Mouse (Mus musculus) urinary bladder, postnatal 14 days (tissue): ENCODE results near the gene Mcemp1.

Experiments used
- DNase-seq: peaks from one replicate; pipeline ENCODE4 v3.0.0; 2021; ENCODE audit warnings: low spot score

Gene Mcemp1

DNA sequence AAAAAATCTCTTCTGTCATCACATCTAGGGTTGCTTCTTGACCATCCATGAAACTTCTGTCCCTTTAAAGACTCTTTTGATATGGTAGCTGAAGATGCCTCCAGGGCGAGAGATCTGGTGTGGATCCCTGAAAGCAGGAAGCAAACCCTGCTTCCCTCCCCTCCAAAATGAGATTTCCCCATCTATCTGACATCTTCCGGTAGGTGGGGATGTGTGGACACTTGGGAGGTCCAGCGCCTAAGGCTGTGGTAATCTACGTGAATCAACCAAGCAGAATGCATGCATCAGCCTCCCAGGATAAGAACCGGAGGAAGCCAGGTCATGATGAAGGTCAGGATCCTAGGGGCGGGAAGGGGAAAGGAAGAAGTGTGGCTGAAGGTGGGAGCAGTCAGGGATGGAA, at the start of gene Mcemp1:
Gene Mcemp1 (plus strand): TSS at position 248 of the 400 bp plus-strand sequence.
- DNase-seq, result no peak

DNA sequence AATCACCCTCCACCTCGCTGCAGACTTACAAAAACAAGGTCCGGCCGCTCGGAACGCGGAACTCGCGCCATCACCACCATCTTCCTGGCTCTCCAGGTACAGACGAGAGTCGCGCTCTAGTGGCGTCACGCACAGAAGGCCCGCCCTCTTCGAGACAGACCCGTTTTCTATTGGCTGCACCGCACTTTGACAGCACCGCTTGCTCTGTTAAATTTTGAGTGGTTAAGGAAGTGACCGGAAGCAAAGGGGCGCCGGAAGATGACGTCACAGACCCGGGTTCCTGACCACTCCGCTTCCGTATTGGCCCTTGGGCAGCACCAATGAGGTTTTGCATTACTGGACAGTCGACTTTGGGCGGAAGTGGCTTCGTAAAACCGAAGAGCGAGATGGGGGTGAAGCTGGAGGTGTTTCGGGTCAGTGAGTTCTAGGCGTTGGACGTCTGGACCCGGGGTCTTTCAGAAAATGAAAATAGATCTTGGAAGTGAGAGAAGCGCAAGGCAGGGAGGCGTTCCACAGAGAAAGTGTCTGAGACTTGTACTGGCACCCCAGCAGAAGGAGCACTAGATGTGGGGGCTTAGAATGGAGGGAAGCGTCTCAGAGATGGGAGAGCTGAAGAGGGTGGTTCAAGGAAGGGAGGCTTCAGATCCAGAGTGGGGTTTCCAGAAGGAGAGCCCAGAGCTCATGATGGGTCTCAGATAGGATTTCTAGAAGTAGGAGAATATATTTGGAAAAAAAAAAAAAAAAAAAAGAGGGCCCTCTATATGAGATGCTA, 44.2 kb upstream of the Mcemp1 start, which contains the start of the genes Xab2 and Pet100:
Gene Xab2 (minus strand): TSS at position 118 of the 772 bp plus-strand sequence.
Gene Pet100 (plus strand): TSS at position 350 of the 772 bp plus-strand sequence.
- peak; percentile 98 for DNase-seq

DNA sequence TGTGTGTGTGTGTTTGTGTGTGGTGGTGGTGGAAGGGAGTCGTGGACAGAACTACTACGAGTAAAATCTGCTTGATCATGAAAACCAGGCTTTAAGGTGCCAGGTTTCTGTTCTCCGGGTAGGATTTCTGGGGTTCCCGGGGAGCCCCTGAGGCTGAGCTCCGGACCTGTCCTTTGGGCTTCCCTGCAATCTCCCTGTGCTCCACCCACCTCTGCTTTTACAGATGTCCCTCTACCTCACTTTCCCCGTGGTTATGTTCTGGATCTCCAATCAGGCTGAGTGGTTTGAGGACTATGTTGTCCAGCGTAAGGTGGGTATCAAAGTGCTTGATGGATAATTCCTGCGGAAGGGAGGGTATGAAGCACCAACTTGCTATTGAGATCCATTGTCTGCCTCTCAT, 43.4 kb upstream of the Mcemp1 start:
- no peak for DNase-seq

DNA sequence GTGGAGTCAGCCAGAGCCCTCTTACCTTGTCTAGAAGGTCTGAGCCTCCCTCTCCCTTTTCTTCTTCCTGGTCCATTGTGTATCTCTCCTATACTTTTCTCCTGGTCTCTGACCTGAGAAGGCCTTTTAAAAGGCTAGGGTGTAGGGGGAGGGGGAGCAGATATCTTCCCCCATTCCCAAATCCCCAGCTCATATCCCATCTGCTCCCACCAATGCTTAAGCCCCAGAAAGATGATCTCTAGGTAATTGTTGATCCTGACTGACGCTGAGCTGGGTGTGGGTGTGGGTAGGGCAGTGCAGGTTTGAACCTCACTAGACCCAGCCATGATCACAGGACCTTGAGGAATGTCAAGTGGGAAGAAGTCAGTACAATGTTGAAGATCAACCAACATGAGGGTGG, 40.1 kb upstream of the Mcemp1 start, which contains the start of gene Pcp2:
Gene Pcp2 (minus strand): TSS at position 101 of the 400 bp plus-strand sequence.
- no peak for DNase-seq

DNA sequence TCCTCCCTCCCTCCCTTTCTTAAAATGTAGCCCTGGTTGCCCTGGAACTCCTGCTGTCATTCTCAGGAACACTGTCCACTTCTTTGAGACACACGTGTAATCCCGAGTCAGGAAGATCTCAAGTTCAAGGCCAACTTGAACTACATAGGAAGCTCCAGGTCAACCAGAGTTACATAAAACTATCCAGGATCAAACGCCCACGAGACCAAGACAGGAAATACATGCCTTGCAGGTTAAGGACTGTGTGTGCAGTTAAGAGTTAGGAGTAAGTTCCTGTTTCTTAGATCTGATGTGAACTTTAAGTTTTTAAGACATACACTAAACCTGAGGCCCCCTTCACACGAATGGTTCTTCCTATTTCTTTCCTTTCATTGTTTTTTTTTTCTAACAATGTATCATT, 38.6 kb upstream of the Mcemp1 start:
- no peak for DNase-seq

DNA sequence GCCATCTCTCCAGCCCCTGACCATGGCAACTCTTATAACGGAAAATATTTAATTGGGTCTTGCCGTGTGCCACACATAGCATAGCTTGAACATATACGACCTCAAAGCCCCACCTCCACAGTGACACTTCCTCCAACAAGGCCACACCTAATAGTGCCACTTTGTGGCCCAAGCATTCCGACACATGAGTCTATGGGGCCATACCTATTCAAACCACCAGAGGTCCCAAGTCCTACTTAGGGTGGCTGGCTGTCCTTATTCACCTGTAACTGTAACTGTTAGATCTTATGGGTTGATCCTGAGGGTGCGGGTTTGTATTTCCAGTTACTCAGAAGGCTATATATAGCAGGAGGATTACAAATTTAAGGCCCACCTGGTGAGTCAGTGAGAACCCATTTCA, 37.5 kb upstream of the Mcemp1 start:
- peak; percentile 36 for DNase-seq

DNA sequence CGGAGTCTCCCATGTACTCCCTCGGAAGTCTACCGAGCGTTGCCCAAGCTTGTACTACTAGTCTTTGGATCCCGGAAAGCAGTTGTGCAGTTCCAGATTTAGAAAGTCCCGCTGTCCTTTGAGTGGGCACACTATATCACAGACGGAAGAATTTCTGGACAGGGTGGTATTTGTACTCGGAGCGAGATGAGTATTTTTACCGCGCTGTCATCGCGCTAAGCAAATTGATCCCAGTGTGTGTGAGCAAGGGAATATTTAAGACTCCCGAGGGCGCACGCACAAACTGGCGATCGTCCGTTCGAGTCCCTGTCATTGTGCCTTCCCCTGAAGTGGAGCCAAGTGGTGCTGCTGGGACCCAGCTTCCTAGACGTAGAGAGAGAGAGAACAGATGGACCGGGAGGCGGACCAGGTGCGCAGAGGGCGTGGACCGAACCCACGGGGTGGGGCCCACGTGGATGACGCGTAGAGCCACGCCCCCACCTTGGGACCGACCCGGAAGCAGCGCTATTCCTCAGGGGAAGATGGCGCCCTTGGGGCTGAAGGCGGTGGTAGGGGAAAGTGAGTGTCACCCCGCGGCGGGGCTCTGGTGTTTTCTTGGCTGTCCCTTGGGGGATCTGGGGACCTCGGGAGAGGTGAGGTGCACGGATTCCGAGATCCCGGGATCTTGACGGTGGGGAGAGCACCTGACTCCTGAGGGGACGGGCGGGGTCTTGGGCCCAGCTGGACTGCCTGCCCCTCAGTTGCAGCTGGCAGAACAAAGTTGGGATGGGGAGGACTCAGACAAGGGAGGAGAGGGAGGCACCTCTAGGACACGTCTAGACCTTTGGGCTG, 34.7 kb upstream of the Mcemp1 start, which contains the start of gene Stxbp2:
Gene Stxbp2 (plus strand): TSS at position 309 of the 831 bp plus-strand sequence.
- peak; percentile 90 for DNase-seq

DNA sequence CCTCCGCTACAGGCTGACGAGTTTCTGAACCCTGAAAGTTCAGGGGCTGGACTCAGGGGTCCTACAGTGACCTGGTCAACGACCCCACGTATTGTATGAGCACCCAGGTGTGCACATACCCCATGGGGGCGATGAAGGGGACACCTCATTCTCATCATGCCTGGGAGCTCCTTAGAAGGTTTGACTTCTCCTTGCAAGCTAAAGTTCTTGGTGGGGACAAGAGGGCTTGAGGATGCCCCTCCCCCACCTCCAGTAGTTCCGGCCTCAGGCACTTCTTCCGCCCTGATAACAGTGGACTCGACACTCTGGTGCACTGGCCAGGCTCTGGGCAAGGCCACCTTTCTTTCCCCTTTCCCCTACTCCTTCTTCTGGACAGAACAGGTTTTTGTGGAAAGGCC, 34.1 kb upstream of the Mcemp1 start:
- DNase-seq, result peak; percentile 48

DNA sequence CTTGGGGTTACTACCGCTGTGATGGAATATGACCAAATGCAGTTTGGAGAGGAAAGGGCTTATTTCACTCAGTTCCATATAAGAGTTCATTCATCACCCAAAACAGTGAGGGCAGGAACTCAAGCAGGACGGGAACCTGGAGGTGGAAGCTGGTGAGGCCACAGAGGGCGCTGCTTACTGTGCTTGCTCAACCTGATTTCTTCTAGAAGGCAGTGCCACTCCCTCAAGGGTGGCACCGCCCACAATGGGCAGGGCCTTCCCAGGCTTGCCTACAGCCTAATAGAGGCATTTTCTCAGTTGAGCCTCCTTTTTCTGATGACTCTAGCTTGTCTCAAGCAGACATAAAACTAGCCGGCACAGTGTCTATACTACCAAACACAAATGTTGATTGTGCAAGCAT, 19.8 kb upstream of the Mcemp1 start:
- peak; percentile 65 for DNase-seq

DNA sequence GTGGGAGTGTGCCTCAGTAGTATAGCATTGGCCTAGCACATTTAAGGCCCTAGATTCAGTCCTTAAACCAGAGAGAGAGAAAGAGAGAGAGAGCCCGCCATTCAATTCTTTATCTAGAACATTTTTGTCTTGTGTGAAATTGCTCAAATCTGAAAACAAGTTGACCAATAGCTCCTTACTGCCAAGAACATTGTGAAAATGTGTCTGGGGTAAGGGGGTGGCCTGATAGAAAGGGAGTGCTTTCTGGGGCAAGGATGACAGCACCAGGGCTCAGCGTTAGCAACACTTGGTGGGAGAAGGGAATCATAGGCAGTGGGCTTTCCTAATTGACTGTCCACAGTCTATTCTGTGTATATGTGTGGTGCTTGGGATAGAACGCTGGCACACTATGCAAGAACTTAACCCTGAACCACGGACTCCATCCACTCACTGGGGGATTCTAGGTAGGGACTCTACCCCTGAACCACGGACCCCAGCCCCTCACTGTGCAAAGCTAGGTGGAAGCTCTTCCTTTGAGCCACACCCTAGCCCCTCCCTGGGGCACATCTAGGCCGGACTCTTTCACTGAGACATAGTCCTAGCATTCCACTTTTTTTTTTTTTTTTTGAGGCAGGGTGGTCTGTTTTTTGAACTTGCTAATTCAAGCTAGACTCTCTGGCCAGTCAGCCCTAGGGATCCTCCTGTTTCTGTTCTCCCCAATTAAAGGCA, 18.6 kb upstream of the Mcemp1 start:
- no peak for DNase-seq

DNA sequence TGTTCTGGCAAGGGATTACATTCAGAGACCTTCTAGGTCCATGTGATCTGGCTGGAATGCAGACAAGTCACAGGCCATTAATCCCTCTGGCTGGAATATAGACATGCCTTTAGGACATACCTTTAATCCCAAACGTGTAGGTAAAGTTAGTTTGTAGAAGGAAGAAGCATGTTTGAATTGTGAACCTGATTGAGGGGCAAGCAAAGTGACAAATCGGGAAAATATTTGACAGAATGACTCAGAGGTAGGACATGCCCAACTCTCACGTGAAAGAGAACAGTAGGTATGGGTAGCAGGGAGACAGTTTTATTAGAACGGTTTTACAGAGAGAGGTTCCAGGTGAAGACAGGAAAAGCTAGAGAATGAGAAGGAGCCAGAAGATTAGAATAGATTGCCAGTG, 18.0 kb upstream of the Mcemp1 start:
- no peak for DNase-seq

DNA sequence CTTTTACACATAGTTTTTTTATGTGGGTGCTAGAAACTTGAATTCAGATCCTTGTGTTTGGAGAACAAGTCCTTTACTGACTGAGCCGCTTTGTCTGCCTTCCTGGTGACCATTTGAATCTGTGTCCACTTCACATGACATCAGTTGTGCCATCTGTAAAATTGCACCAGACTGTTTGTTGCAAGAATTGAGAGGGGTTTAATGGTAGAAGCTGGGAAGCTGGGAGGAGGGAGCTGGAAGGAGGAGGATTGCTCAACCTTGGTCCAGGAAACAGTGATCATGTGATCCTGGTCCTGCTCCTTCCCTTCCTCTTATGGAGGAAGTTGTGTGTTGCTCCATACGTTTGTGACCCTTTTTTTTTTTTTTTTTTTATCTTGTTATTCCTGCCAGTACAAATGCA, 17.3 kb upstream of the Mcemp1 start:
- no peak for DNase-seq

DNA sequence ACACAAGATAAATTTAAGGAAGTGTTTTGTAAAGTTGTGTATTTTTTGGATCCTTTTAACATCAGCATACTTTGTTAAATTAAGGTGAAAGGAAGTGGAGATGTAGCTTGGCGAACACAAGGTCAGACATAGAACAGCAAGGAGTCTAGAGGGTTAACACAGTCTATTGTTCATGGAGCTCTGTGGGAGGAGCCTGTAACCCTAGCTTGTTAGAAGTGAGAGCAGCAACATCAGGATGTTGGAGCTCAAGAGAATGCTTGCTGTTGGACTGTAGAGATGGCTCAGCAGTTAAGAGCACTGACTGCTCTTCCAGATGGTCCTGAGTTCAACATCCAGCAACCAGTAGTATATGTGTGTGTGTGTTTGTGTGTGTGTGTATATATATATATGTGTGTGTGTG, 16.6 kb upstream of the Mcemp1 start:
- DNase-seq, result no peak

DNA sequence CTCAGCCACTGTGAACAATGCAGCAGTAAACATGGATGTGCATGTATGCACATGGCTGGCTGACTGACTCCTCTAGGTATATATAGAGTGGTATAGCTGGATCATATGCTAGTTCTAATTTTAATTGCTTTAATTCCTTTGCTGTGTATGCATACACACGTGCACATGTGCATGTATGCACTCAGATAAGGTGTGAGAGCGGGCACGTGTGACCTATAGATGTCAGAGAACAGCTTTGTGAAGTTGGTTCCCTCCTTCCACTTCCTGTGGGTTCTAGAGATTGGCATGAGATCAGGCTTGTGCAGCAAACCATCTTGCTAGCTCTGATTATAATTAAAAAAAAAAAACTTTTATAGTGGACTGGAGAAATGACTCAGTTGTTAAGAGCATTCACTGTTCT, 12.7 kb upstream of the Mcemp1 start:
- no peak for DNase-seq

DNA sequence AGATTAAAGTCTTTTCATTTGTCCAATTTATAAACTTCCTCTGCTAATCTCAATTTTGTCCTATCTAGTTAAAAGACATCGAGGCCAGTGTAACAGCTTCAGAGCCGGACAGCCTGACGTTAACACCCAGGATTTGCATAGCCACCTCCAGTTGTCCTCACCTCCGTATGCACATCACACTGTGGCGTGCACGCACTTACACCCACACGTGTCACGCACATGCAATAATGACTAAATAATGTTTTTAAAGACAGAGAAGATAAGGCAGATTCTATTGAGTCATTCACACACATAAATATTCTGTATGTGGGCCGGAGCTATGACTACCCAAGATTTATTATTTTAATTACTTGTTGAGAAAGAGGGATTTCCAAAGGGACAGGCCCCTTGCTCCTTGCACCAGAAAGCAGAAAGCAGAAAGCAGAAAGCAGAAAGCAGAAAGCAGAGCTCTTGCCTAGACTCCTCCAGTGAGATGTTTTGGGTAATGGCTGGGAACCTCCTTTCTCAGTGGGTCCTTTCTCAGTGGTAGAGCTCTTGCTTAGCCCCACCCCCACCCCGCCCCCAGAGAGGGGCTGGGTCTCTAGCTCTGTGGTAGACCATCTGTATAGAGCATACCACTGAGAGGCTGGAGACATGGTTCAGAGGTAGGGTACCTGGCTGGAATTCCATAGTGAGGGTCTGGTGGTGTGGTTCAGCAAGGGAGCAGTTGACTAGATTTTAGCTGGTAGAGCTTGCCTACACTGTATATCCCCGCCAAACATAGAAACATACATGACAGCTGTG, 10.6 kb upstream of the Mcemp1 start:
- DNase-seq, result no peak

DNA sequence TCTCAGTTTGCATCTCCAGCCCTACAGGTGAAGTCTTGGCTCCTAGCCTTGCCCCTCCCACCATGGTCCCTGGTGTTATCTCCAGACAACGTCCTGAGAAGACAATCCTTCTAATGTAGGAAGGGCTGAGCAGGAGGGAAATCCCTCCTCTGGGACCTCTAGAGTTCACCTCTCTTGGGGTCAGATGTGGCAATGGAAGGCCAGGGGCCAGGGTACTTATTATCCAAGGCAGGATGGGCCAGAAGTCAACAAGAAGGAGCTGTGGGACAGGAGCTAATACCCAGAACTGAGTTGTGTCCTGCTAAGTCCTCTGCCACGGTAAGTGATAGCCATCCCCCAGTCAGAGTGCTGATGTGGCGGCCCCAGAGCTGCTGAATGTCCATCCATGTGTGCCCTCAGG, 10.0 kb upstream of the Mcemp1 start, which contains the start of gene Retn:
Gene Retn (plus strand): TSS at position 245 of the 400 bp plus-strand sequence.
- DNase-seq, result no peak

DNA sequence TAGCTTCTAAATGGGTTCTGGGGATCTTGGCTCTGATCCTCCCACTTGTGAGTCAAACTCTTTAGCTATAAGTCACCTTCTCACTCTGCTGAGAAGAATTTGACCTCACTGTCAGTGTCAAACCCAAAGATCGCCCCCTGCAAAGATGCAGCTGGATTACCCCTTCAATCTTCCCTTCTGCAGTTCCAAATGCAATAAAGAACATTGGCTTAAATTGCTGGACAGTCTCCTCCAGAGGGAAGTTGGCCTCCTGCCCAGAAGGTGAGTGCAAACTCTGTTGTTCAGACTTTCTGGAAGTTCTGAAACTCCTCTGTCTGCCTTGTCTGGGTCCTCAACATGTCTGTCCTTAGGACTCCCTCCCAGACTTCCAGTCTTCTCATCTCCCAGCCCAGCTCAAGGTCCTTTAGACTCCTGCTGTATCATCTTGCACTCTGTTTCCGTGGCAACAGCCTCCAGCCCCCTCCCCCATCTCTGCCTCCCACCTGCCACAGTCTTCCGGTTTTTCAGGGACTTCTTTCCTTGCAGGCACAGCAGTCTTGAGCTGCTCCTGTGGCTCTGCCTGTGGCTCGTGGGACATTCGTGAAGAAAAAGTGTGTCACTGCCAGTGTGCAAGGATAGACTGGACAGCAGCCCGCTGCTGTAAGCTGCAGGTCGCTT, 8.7 kb upstream of the Mcemp1 start:
- DNase-seq, result peak; percentile 26

DNA sequence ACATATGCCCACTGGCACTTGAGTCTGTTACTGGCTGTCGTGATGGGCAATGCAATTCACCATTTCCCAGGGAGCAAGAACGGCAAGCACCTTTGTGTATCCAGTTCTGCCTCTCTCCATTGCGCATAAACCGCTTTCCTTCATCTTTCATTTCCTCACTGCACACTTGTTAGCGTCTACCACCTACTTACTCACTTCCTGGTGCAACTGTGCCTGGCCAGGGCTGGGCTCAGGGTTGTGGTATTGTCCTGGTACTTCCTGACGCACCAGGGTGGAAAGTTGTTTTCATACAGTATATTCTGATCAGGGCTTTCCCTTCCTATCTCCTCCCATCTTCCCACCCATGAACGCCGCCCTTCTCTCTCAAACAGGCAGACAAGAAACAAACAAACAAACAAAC, 4.7 kb upstream of the Mcemp1 start:
- DNase-seq, result no peak

DNA sequence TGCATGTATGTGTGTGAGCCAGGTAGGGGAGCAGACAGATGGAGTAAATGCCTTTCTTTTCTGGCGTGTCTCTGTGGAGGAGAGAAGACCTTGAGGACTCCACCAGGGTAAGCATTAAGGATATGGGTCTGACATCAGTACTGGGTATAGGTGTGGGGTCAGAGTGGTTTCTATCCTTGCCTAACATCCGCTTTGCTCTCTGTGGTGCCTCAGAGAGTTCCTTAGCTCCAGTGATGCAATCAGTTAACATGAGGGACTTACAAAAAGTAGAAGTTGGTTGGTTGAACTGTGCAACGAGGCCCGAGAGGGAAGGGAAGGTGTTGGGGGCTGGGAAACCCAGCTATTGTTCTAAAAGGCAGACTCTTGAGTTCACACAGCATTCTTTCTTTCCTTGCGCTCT, 1.1 kb upstream of the Mcemp1 start:
- no peak for DNase-seq

DNA sequence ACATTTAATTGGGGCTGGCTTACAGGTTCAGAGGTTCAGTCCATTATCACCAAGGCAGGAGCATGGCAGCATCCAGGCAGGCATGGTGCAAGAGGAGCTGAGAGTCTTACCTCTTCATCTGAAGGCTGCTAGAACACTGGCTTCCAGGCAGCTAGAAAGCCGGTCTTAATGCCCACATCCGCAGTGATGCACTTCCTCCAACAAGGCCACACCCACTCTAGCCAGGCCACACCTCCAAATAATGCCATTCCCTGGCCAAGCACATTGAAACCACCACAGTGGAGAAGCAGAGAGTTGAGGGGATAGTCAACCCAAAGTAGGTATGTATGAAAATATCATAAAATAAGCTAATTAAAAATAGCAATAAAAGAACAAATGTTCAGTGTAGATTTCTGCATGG, 4.8 kb downstream of the Mcemp1 start:
- no peak for DNase-seq

DNA sequence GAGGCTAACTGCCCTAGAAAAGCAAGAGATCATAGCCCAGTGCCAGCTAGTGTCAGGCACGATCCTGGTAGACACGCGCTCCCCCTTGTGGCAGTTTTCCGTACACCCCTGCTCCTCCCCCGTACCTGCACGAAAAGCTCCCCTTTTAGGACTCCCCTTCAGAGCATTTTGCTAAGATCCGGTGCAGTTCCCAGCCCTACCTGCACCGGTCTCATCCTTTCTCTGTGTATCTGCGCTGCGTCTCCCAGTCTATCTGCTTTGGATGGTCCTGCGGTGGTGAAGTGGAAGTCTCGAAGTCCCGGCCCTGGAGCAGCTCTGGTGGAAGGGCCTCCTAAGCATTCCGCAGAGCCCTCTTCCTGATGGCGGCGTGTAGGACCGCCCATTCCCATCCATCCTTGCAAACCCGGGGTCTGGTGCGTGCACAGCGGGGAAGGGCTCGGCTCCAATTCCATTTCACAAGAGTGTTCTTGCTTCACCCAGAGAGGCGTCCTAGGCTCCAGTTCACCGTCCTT, 6.5 kb downstream of the Mcemp1 start, which contains the start of gene Fcor:
Gene Fcor (minus strand): TSS at position 383 of the 512 bp plus-strand sequence.
- peak; percentile 88 for DNase-seq
